Mouse (Mus musculus) megakaryocyte-erythroid progenitor cell, adult 5-6 weeks (primary cell): Measurements from ENCODE around the gene Nrxn2. TPM values are rescaled to one million over a fixed set of nuclear protein-coding genes. Genes with fewer than 3 reads are reported as not detected.

Experiments
- ATAC-seq: replicated peaks from 2 replicates; pipeline ENCODE4 v1.8.0; 2016; ENCODE audit warnings: mild to moderate bottlenecking, inconsistent platforms; ENCODE audit not compliant: severe bottlenecking, poor library complexity, low FRiP score, low TSS enrichment
- total RNA-seq, 2 experiments: library from RNA; stranded (forward) in 1 of 2; stranded (reverse) in 1 of 2; fragments of 200-1000, 215-1000 nt in 1 of 2; fragments of >200 nt in 1 of 2; fragmentation: Nextera tagmentation in 1 of 2; gene quantifications; 2 replicates each; pipeline ENCODE4 v1.2.3; 2014 to 2017

The Nrxn2 gene
- total RNA-seq, 2 experiments from 2014 or later = not detected

DNA sequence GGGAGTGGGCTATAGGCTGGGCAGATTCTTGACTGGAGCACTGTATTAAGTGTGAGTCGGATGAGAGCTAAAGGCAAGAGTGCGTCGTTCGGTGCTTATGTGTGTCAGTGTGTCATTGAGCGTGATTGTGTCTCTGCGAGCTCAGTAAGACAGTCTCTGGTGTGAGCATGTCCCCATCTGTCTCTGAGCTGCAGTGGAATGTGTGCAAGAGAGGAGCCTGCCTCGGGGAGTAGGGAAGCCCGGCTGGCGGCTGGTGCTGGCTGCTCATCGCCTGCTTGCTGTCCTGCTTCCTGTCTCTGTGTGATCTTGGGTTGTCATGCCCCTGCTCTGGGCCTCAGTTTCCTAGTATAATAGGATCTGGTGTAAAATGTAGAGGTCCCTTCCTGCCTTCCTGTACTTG, 24.5 kb downstream of the Nrxn2 start:
- no peak for ATAC-seq

- no peak for ATAC-seq
These were observed 27.4 kb downstream of the Nrxn2 start for GRCm38 (mm10) chr19:6445761-6446423.

- no peak for ATAC-seq
These were observed 28.4 kb downstream of the Nrxn2 start for GRCm38 (mm10) chr19:6446736-6447437.

DNA sequence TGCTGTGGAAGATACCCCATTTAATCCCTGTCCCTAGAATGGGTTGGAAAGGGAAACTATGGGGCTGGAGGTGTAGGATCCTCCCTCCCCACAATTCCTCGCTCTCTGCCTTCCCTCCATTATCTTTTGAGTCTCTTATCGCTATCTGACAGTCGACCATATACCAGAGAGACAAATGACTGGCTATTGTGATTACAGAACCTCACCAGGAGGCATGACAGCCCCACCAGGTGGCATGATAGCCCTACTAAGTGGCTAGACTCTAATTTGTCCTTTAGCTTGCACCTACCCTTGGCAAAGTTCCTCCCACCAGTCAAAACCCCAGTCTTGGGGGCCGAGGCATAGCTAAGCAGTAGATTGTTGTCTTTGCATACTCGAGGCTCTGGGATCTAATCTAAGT, 30.2 kb downstream of the Nrxn2 start:
- ATAC-seq = peak; percentile 66

GRCm38 (mm10) chr19:6449841-6450240, 31.3 kb downstream of the Nrxn2 start:
- no peak for ATAC-seq

- ATAC-seq = peak; percentile 77
These were observed 33.5 kb downstream of the Nrxn2 start for GRCm38 (mm10) chr19:6452030-6452494.

DNA sequence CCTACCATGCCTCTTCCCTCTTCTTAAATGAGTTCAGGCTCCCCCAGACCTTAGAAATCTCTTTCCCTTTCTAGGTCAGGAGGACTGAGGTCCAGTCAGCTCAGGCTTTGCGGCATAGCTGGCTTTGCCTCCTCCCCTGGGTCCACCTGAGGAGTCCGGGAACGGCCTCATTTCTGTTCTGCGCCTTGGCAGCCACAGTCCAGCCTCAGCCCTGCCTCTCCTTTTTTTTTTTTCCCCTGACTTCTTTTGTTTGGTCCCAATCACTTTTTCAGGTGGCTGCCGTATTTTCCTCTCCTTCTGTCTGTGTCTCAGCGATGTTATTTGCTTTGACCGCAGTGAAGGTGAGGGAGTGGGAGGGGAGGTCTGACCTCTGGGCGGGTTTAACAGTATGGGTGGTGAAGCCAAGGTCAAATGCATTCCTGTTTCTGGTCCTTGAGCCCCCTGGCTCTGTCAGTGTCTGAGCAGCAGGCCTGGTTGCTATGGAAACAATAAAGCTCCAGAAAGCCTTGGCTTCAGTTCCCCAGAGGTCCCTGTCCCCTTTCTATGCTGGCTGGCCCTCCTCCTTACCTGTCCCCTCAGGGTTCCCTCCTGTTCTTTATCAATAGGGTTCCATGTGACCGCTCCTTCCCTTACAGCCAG, 34.3 kb downstream of the Nrxn2 start:
- ATAC-seq = no peak

- no peak for ATAC-seq
These were observed 34.8 kb downstream of the Nrxn2 start for GRCm38 (mm10) chr19:6453349-6453748.

- ATAC-seq = no peak
These were observed 35.6 kb downstream of the Nrxn2 start for GRCm38 (mm10) chr19:6454041-6454720.

DNA sequence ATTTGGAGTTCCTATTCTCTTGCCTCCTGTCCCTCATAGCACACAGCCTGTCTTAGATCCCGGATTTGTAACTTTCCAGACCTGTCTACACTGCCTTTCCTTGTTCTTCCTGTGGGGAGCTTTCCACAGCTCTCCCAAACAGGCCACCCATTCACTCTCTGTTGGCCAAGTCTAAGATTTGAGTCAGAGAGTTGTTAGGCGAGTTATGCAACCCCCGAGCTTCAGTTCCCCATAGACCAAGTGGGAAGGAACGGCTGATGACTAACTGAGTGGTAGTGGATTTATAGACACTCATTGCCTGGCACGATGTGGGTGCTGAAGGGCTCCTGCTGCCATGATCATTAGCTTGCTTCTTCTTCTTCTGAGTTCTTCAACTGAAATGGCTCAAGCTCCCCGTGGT, 41.0 kb downstream of the Nrxn2 start:
- ATAC-seq = no peak

- no peak for ATAC-seq
These were observed 44.3 kb downstream of the Nrxn2 start for GRCm38 (mm10) chr19:6462841-6463240.

DNA sequence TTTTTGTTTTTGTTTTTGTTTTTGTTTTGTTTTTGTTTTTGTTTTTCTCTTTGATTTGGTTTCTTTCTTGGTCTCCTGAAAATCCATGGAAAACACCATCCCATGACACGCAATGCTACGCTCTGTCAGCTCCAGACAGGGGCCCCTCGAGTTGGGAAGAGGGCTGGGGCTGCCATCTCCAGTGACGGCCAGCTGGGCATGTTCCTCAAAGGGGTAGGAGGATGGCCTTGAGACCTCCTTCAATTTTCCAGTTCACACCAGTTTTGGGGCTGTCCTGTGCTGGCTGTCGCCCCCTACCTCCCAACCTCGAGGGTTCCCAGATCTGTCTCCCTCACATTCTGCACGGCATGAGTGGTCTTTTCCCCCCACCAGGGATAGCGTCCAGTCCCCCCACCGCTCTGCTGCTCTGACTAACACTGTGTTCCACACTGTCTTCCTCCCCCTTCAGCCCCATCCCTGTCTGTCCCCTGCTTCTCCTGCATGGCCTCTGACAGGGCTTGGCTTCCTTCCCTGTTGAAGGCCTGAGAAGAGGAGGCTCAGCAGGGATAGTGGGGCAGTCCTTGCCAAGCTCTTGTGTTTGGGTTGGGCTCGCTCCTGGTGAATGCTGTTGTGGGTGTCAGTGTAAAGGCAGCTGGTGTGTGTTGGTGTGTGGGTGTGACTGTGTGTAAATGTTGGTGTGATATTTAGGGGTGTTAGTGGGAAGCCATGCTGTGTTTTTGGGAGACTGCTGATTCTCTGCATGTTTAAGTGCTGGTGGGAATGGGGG, 46.0 kb downstream of the Nrxn2 start:
- ATAC-seq = no peak

GRCm38 (mm10) chr19:6465090-6465489, 46.6 kb downstream of the Nrxn2 start:
- ATAC-seq = no peak

- no peak for ATAC-seq
These were observed 48.4 kb downstream of the Nrxn2 start for GRCm38 (mm10) chr19:6466945-6467344.

DNA sequence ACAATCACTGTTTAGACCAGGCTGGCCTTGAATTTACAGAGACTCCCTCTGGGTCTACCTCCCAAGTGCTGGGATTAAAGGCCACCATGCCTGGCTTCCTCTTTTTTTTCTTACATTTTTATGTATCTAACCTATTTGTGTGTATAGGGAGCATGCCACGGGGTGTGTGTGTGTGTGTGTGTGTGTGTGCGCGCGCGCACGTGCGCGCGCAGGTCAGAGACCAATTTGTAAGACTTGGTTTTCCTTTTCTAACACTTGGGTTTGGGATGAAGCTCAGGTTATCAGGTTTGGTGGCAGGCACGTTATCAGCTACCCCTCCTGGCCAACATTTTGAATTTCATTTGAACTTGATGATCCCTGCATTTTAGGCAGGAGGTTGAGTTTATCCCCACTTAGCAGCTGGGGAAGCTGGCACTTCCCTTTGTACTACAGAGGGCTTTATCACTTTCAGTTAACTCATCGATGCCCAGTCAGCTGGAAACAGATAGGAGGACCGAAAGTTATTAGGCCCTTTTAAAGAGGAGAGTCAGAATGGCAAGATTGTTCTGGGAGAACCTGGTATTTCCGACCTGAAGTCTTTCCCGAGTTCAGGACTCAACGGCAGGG, 48.9 kb downstream of the Nrxn2 start:
- ATAC-seq = no peak

GRCm38 (mm10) chr19:6471630-6472029, 53.1 kb downstream of the Nrxn2 start:
- no peak for ATAC-seq

- ATAC-seq = no peak
These were observed 54.3 kb downstream of the Nrxn2 start for GRCm38 (mm10) chr19:6472821-6473220.

GRCm38 (mm10) chr19:6474706-6475105, 56.2 kb downstream of the Nrxn2 start:
- ATAC-seq = no peak

DNA sequence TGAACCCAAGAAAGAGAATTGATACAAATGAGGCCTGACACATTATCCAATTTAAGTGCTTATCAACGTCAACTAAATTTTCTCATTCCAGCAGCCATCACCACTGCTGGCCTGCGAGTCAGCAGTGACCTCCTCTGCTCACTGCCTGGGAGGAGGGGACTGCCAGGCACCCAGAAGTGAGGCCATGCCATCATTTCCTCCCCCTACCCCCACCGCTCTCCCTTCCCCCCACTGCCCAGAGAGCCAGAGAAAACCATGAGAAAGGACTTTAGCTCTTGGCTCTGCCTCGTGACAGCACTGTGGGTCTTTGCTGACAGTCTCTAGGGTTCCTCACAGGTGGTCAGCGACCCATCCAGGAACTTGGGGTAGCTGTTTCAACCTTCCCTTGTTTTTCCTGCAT, 56.6 kb downstream of the Nrxn2 start:
- no peak for ATAC-seq
